Mouse (Mus musculus): ENCODE results near the gene Sumo2.

- no peak for TF ChIP-seq CTCF (IDR thresholded peaks at IDR 0.05; ENCODE audit: low read depth, low read length)
- no peak for TF ChIP-seq POLR2A (IDR thresholded peaks at IDR 0.05; ENCODE audit: borderline replicate concordance, low read depth, low read length)
Observed at GRCm38 (mm10) chr11:115512004-115512403, 24.1 kb downstream of the Sumo2 start.
